Mouse (Mus musculus) embryonic facial prominence, embryonic 14.5 days (tissue): ENCODE data around the gene Ttc7. TPM values are rescaled to one million over a fixed set of nuclear protein-coding genes. Genes with fewer than 3 reads are reported as not detected.
A peak's percentile ranks its signal among the peaks of the same experiment; 100 is the strongest.
"Not testable (repeated sequence)": the region's sequence is repeated elsewhere in the genome, so short reads cannot be mapped to it uniquely, and the experiment has no call there.

ENCODE experiments used
- ATAC-seq: fragments of 200-750 bp; cut with Nextera tagmentation; 2 replicates; pipeline ENCODE4 v1.8.0; 2017; ENCODE audit warnings: low read depth, moderate number of reproducible peaks, moderate TSS enrichment
- DNase-seq: peaks from one replicate; pipeline ENCODE4 v3.0.0-alpha.2; 2015; ENCODE audit warnings: low spot score
- H3K27ac ChIP-seq: fragments of 300-500 bp; sonication (generic); replicated peaks from 2 replicates; pipeline ENCODE4 v1.5.1; 2014; ENCODE audit warnings: low read depth, mild to moderate bottlenecking, low read length, moderate library complexity
- H3K27me3 ChIP-seq: fragments of 300-500 bp; sonication (generic); replicated peaks from 2 replicates; pipeline ENCODE4 v1.6.1; 2014; ENCODE audit warnings: low read length; ENCODE audit not compliant: control insufficient read depth, insufficient read depth
- H3K36me3 ChIP-seq: fragments of 300-500 bp; sonication (generic); 2 replicates; pipeline ENCODE4 v1.6.1; 2014; ENCODE audit warnings: low read length, mixed read lengths; ENCODE audit not compliant: control insufficient read depth, insufficient read depth
- H3K4me1 ChIP-seq: fragments of 300-500 bp; sonication (generic); 2 replicates; pipeline ENCODE4 v1.6.1; 2014; ENCODE audit warnings: antibody characterized with exemption, low read length; ENCODE audit not compliant: control insufficient read depth, insufficient read depth
- H3K4me2 ChIP-seq: fragments of 300-500 bp; sonication (generic); 2 replicates; pipeline ENCODE4 v1.6.1; 2014; ENCODE audit warnings: low read depth, mild to moderate bottlenecking, low read length, moderate library complexity, mixed read lengths
- H3K4me3 ChIP-seq: fragments of 300-500 bp; sonication (generic); 2 replicates; pipeline ENCODE4 v1.5.1; 2014; ENCODE audit warnings: low read depth, mild to moderate bottlenecking, low read length
- H3K9ac ChIP-seq: fragments of 300-500 bp; sonication (generic); 2 replicates; pipeline ENCODE4 v1.6.1; 2014; ENCODE audit warnings: low read depth, mild to moderate bottlenecking, low read length, moderate library complexity, mixed read lengths
- H3K9me3 ChIP-seq: fragments of 300-500 bp; sonication (generic); 2 replicates; pipeline ENCODE4 v1.6.1; 2016; ENCODE audit warnings: low read length; ENCODE audit not compliant: control insufficient read depth
- WGBS: fragments of 180-500 bp; shearing (Covaris S2); extraction: QIAGEN DNeasy Blood & Tissue Kit; methylation state at CpG from one replicate; pipeline ENCODE4 v1.1.7; 2014; 5-methylcytosine and 5-hydroxymethylcytosine counted together
- polyA plus RNA-seq: library from polyadenylated mRNA; unstranded; fragments of >200 nt; fragmentation: Nextera tagmentation; extraction: Ambion mirVana; gene quantifications from 2 replicates; pipeline ENCODE4 v1.2.1, GENCODE M21; 2014

Gene Ttc7
- polyA plus RNA-seq, 1 experiment from 2014 or later, result 10.2 TPM

DNA sequence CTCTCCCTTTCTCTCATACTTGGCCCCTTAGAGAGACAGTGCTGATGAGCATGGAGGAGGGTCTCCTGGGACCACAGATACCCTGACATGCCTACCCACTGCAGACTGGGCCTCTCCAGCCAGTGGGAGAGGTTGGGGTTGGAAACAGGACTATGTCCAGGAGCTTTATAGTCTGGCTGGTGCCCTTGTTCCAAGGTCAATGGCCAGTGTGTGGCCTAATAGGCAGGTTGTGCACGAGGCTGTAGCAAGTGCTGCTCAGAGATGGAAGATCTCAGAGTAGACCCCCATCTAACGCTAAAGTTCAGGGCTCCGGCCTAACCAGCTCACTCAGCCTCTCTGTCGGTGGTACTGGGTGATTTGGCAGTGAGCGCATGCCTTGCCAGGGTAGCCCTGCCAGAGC lies 9.1 kb downstream of the Ttc7 start:
- ATAC-seq, result no peak
- 87% methylated on average over 5 of the region's 5 CpGs for whole genome bisulfite sequencing
- no peaks in the 10 kb centered on the region for H3K9me3 ChIP-seq

DNA sequence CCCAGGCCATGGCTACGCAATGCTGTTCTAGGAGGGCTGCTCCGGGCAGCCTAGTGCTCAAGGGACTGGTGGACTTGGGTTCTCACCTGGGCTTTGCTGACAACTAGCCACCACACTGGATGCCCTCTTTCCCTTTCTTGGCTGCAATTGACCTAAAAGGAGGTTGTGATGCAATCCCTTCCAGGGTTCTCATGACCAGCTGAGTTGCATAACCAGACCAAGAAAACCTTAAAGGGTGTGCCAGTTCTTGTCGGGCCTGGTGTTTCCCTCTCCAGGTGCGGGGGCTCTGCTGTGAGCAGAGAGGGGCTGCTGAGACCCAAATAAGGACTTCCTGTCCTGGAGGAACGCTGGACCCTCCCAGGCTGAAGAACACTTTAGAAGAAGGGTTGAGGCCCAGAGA lies 10.4 kb downstream of the Ttc7 start:
- H3K4me2 ChIP-seq, result no peak overlapping the region
- H3K27me3 ChIP-seq, result no peaks in the 10 kb centered on the region; the same call in 1 of the 2 replicates
- H3K36me3 ChIP-seq, result no peaks in the 10 kb centered on the region
- WGBS, result 85% methylated on average over 5 of the region's 5 CpGs
- no peak overlapping the region for H3K27ac ChIP-seq
- H3K4me3 ChIP-seq, result no peak overlapping the region
- H3K4me1 ChIP-seq, result 0 out of 2 replicates have a peak, but pooled peaks cover 3% of the 10 kb centered on the region
- no peaks in the 10 kb centered on the region for H3K9me3 ChIP-seq
- ATAC-seq (no peak), DNase-seq (no peak)
- no peak overlapping the region for H3K9ac ChIP-seq

More for the DNA sequence above, 9.1 kb downstream of the Ttc7 start:
- DNase-seq, result no peak
- H3K4me1 ChIP-seq, result 0 out of 2 replicates have a peak, but pooled peaks cover 6% of the 10 kb centered on the region
- no peaks in the 10 kb centered on the region; the same call in 1 of the 2 replicates for H3K27me3 ChIP-seq
- H3K36me3 ChIP-seq, result no peaks in the 10 kb centered on the region
- no peak overlapping the region for H3K4me3 ChIP-seq
- H3K27ac ChIP-seq, result no peak overlapping the region
- no peak overlapping the region for H3K9ac ChIP-seq
- H3K4me2 ChIP-seq, result no peak overlapping the region

- DNase-seq (no peak), ATAC-seq (no peak)
- WGBS, result 70% methylated on average over 7 of the region's 7 CpGs
- Histone ChIP-seq H3K9me3 (no peaks in the 10 kb centered on the region), H3K9ac (no peak overlapping the region), H3K4me2 (no peak overlapping the region), H3K4me1 (peaks cover 10% of the 10 kb centered on the region; the same call in 1 of the 2 replicates), H3K4me3 (no peak overlapping the region), H3K27ac (no peak overlapping the region), H3K27me3 (no peaks in the 10 kb centered on the region), H3K36me3 (no peaks in the 10 kb centered on the region)
Observed at GRCm38 (mm10) chr17:87295738-87296137, 13.1 kb downstream of the Ttc7 start.

- not testable (repeated sequence) for H3K4me2 ChIP-seq, H3K4me1 ChIP-seq, H3K27ac ChIP-seq, H3K36me3 ChIP-seq, H3K9me3 ChIP-seq, H3K4me3 ChIP-seq, ATAC-seq, H3K27me3 ChIP-seq, DNase-seq, H3K9ac ChIP-seq
- WGBS, result 54% methylated on average over 1 of the region's 1 CpGs
Observed at GRCm38 (mm10) chr17:87296701-87297100, 14.0 kb downstream of the Ttc7 start.

DNA sequence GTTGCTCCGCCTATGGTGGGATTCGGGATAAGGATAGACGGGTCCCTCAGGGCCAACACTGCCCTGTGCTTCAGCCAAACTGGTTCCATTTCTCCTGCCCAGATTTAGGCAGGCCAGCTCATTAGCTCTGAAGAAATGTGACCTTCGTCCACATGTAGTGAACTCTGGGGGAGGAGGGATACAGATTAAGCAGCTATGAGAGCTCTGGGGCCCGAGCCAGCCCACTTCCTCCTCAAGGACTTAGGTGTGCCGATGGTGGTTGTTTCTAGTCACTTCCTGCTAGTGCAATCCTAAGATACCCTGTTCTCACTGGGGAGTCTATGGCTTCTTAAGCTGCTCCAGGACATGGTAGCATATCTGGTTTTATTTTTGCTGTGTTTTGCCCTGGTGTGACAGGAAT lies 16.3 kb downstream of the Ttc7 start:
- DNase-seq (peak; percentile 62), ATAC-seq (peak; percentile 71; the same call in 1 of the 2 replicates)
- H3K4me1 ChIP-seq, result peaks cover 10% of the 10 kb centered on the region; the same call in 1 of the 2 replicates
- no peak overlapping the region for H3K4me2 ChIP-seq
- 53% methylated on average over 6 of the region's 6 CpGs for WGBS
- H3K4me3 ChIP-seq, result no peak overlapping the region
- H3K27me3 ChIP-seq, result no peaks in the 10 kb centered on the region
- H3K36me3 ChIP-seq, result no peaks in the 10 kb centered on the region
- 0 out of 2 replicates have a peak overlapping the region, but pooled peaks have one; percentile 21 for H3K27ac ChIP-seq
- no peaks in the 10 kb centered on the region for H3K9me3 ChIP-seq
- H3K9ac ChIP-seq, result no peak overlapping the region

GRCm38 (mm10) chr17:87300340-87300739 lies 17.7 kb downstream of the Ttc7 start:
- Histone ChIP-seq H3K4me1 (peaks cover 10% of the 10 kb centered on the region; the same call in 1 of the 2 replicates), H3K4me2 (no peak overlapping the region), H3K27me3 (no peaks in the 10 kb centered on the region), H3K4me3 (no peak overlapping the region), H3K27ac (no peak overlapping the region), H3K9ac (no peak overlapping the region), H3K9me3 (no peaks in the 10 kb centered on the region), H3K36me3 (no peaks in the 10 kb centered on the region)
- DNase-seq (no peak), ATAC-seq (no peak)
- WGBS, result 84% methylated on average over 10 of the region's 10 CpGs

GRCm38 (mm10) chr17:87301607-87302006 lies 18.9 kb downstream of the Ttc7 start:
- 90% methylated on average over 9 of the region's 9 CpGs for WGBS
- not testable (repeated sequence) for H3K27me3 ChIP-seq, H3K36me3 ChIP-seq, H3K4me3 ChIP-seq, H3K9ac ChIP-seq, H3K4me1 ChIP-seq, H3K9me3 ChIP-seq, H3K27ac ChIP-seq, H3K4me2 ChIP-seq, ATAC-seq, DNase-seq

DNA sequence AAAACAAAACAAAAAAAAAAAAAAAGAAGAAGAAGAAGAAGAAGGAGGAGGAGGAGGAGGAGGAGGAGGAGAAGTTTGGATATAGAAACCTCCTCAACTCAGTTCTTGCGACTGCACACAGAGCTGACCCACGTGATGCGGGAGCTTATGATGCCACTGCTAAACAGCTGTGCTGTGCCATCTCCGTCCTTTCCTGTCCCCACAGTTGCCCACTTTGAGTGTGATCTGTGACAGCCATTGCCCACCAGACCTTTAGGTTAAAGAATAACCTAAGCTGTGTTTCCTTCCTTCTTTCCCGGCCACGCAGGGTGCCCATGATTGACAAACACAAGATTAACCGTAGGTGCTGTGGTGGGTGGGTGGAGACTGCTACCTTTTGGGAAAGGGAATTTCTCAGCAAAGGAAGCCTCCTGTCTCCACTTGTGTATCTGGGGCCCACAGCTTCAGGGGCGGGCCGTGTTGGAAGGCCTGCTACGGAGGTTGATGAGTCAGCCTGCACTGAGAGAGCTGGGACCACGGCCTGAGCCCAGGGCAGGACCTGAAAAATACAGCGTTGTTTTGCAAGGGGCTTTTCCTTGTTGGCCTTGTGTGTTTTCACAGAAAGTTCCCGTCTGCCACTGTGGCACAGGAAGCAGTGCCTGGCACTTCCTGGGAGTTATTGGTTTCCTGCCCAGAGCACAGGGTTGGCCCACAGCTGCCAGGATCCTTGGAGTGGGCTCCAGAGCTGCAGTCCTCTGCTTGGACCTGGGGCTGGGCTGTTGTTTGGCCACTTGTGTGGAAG lies 19.5 kb downstream of the Ttc7 start:
- no peak overlapping the region; the same call in 1 of the 2 replicates for H3K27ac ChIP-seq

More for the DNA sequence above, 19.5 kb downstream of the Ttc7 start:
- H3K36me3 ChIP-seq, result no peaks in the 10 kb centered on the region
- H3K4me1 ChIP-seq, result peaks cover 10% of the 10 kb centered on the region; the same call in 1 of the 2 replicates
- 69% methylated on average over 13 of the region's 13 CpGs for WGBS
- H3K4me3 ChIP-seq, result no peak overlapping the region
- no peak overlapping the region for H3K9ac ChIP-seq
- no peak overlapping the region for H3K4me2 ChIP-seq
- H3K27me3 ChIP-seq, result no peaks in the 10 kb centered on the region
- no peak for DNase-seq
- no peak for ATAC-seq
- H3K9me3 ChIP-seq, result no peaks in the 10 kb centered on the region
